Mouse (Mus musculus) erythroblast, embryonic 14.5 days (primary cell): ENCODE results near the gene Zwilch.

Experiments
- GATA1 ChIP-seq: IDR thresholded peaks from 2 replicates; pipeline ENCODE4 v1.6.1; 2012; ENCODE audit warnings: low read length, inconsistent platforms, mixed read lengths
- TAL1 ChIP-seq: IDR thresholded peaks from 3 replicates; pipeline ENCODE4 v1.6.1; 2012; ENCODE audit warnings: low read length, inconsistent platforms, mixed read lengths

DNA sequence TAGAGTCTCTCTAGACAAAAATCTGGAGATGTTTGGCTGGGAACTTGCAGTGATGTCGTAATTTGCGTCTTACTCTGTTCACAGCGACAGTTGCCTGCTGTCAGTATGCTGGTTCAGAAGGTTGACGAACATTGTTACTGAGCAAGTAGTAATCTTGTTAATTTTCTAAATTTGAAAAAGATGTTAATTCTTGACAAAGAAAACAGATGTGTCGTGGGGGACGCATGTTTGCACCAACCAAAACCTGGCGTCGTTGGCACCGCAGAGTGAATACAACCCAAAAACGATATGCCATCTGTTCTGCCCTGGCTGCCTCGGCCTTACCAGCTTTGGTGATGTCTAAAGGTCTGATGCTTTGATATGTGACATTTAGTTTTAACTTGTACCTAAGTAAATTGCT lies 2.5 kb upstream of the Zwilch start:
- no peak for TF ChIP-seq TAL1
- no peak for TF ChIP-seq GATA1
